Mouse (Mus musculus): ENCODE measurements around the gene Brat1. TPM values are rescaled to one million over a fixed set of nuclear protein-coding genes. Genes with fewer than 3 reads are reported as not detected.
A peak's percentile ranks its signal among the peaks of the same experiment; 100 is the strongest.

The Brat1 gene
- total RNA-seq, 2 experiments from 2014 or later = 24.8 to 27.4 TPM

DNA sequence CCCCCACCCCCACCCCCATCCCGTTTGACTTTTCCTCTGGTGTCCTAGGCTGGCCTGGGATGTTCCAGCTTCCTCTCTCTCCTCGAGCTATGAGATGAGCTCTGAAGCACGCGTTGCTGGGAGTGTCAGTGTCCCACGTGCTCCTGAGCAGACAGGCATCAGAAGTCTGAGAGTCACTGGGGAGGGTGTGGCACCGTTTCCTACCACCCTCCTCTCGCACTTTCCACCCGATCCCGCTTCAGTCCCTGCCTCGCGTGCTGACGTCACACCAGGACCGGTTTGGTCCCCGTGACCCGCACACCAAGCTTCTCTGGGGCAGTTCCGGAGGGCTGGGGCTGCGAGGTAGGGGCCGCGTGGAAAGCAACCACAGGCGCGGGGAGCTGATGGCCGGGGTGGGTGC lies 30.5 kb downstream of the Brat1 start:
- peak; percentile 45 to 62 for DNase-seq (ENCODE audit: low spot score in 2 of 2)
- intact Hi-C loops (cut with DNase I) = no loop called here

DNA sequence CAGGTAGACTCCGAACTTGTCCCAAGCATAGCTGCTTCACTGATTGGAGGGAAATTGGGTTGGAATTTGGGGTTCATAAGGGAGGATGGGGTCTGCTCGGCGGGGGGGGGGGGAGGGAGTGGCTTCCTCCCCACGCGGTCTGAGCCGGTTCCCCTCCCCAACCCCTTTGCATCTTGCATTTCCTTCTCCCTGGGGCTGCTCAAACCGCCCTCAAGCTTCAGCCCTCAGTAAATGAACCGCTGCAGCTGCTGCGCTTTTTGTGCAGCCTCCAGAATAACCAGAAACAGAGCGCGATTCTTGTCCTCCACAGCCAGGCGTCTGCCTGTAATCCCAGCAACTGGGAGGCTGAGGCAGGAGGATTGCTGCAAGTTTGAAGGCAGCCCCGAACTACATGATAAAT lies 31.4 kb downstream of the Brat1 start:
- DNase-seq (ENCODE audit: low spot score in 2 of 2) = no peak
- intact Hi-C loops (cut with DNase I) = no loop called here

DNA sequence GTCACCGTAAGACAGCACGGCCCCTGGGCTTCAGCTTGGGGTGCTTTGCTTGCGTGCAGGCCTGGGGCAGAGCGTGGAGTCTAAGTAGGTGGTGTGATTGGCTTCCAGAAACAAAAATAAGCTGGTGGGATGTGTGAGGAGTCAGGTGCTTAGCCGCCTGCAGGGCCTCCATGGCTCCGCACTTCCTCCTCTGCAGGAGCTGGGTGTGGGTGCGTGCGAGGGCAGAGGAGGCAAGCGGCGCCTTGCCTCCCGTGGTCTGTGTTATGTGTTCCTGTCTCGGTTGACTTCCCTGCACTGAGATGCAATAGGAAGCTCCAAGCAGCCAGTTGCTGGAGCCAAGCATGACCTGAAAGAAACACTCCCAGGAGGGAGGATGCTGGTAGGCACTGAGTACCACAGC lies 35.0 kb downstream of the Brat1 start:
- DNase-seq (ENCODE audit: low spot score in 2 of 2) = peak; percentile 38 to 72
- intact Hi-C loops (cut with DNase I) = no loop called here

- intact Hi-C loops (cut with DNase I) = no loop called here
- no peak for DNase-seq (ENCODE audit: low spot score in 2 of 2)
Measured at GRCm38 (mm10) chr5:140741040-140741439, 36.2 kb downstream of the Brat1 start.

DNA sequence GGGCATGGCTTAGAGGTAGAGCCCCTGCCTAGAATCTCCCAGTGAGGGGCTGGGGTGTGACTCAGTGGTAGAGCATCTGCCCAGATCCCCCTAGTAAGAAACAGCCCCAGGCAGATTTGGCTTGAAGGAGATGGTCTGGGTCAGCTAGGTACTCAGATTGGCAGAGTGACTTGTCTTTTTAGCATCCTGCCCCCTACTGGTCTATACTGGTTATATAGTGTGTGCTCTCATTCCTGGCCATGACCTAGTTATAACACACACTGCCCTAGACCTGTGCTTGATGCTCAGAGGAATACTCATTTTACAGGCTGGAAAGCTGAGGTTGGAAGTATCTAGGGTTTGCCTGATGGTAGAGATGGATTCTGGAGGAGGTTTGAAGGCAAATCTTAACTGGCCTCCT lies 37.1 kb downstream of the Brat1 start:
- intact Hi-C loops (cut with DNase I) = no loop called here
- DNase-seq (ENCODE audit: low spot score in 2 of 2) = no peak

DNA sequence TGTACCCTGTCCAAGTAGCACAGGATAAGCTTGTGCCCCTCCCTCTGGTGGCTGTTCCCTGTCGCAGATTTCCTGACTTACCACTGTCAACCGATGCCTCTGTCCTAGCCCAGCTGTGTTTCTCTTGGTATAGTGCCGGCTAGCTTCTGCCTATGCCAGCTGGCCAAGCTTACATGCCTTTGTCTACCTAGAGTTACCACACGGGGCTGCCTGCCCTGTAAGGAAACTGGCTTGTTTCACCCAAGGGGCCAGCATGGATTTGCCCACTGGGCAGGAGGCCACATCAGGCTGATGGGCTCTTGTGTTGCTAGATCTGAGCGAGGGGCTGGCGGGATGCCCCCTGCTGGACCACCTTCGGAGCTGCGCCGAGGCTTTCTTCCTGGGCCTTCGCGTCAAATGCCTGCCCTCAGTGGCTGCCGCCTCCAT lies 38.9 kb downstream of the Brat1 start:
- no peak for DNase-seq (ENCODE audit: low spot score in 2 of 2)
- intact Hi-C loops (cut with DNase I) = no loop called here

DNA sequence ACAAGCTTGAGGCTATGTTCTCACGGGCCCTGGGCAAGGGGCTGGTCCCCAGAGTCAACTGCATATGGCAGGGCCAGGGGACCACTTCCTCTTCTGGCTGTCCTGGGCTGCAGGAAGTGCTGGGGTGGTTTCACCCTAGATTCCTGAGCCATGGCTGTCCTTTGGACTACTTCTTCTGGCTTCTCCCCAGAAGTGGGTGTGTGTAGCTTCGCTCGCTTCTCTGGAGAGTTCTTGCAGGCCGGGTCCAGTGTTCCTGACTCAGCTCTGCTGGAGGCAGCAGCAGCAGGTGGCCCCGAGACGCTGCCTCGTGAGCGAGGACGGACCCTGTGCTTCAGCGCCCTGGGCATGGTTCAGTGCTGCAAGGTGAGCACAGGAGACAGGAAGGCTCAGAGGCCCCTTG lies 43.6 kb downstream of the Brat1 start:
- intact Hi-C loops (cut with DNase I) = loop anchor here (5.0 kb wide), 2 partner anchors 41 to 206 kb away; partner anchors contain the start of gene Brat1

DNA sequence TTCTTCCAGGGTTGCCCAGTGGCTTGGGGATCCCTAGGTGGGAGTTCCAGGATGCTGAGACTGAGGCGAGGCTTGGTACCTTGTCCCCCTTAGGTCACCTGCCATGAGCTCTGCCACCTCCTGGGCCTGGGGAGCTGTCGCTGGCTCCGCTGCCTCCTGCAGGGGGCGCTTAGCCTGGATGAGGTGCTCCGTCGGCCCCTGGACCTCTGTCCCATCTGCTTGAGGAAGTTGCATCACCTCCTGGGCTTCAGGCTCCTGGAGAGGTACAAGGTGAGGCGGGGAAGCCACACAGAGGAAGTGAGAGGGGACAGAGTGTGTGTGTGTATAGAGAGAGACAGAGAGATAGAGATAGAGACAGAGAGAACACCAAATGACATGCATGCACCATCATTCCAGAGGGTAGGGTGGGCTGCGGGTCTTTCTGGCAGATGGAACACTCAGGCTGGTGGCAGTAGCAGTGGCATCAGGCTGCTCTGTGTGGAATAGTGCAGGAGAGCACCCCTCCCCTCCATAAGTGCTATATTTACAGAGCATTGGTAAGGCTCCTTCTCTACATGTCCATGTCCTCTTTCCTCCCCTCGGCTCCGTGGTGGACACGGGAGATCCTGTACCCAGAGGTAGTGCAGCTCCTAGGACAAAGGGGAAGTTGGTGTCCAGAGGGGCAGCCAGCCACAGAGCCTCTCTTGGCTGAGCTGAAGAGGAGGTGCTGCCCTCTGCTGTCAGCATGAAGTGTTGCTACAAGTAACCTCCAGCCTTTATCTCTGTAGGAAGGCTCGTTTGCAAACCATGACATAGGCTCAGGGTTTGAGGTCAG lies 44.5 kb downstream of the Brat1 start:
- peak; percentile 68 to 77 for DNase-seq (ENCODE audit: low spot score in 2 of 2)

More for the DNA sequence above, 43.6 kb downstream of the Brat1 start:
- DNase-seq (ENCODE audit: low spot score in 2 of 2) = no peak

DNA sequence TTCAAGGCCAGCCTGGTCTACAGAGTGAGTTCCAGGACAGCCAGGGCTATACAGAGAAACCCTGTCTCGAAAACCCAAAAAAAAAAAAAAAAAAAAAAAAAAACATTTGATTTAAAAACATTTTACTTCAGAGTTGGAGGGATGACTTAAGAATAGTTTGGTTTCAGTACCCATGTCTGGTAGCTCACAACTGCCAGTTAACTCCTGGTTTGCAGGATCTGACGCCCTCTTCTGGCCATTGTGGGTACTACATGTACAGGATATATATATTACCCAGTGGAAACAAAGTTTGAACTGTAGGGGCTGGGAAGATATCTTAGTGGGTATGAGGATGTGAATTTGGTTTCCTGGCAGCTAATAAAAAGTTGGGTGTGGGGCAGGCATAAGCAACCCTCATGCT lies 46.1 kb downstream of the Brat1 start:
- intact Hi-C loops (cut with DNase I) = no loop called here
- peak; percentile 66 to 85 for DNase-seq (ENCODE audit: low spot score in 2 of 2)

More for the DNA sequence above, 44.5 kb downstream of the Brat1 start:
- intact Hi-C loops (cut with DNase I) = loop anchor here (5.0 kb wide), 2 partner anchors 42 to 207 kb away; partner anchors contain the start of gene Brat1

GRCm38 (mm10) chr5:140752041-140752440 lies 47.2 kb downstream of the Brat1 start:
- intact Hi-C loops (cut with DNase I) = no loop called here
- no peak for DNase-seq (ENCODE audit: low spot score in 2 of 2)

DNA sequence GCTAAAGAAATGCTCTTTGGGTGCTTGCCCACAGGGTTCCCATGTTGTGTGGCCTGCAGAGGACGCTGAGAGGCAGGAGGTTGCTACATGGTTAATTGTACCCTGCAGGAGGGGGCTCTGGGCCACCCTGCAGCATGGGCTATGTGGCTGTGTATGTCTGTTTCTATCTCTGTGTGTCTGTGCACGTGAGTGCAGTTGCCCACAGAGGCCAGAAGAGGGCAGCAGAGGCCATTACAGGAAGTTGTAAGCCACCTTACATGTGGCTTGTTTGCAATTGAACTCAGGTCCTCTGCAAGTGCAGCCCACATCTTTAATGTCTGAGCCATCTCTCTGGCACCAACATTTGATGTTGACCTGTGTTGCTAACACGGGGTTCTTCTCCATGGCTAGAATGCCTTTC lies 47.8 kb downstream of the Brat1 start:
- no peak for DNase-seq (ENCODE audit: low spot score in 2 of 2)
- intact Hi-C loops (cut with DNase I) = no loop called here

GRCm38 (mm10) chr5:140753223-140753622 lies 48.4 kb downstream of the Brat1 start:
- no peak for DNase-seq (ENCODE audit: low spot score in 2 of 2)
- intact Hi-C loops (cut with DNase I) = no loop called here

GRCm38 (mm10) chr5:140758864-140759263 lies 54.1 kb downstream of the Brat1 start:
- DNase-seq (ENCODE audit: low spot score in 2 of 2) = no peak
- intact Hi-C loops (cut with DNase I) = no loop called here

DNA sequence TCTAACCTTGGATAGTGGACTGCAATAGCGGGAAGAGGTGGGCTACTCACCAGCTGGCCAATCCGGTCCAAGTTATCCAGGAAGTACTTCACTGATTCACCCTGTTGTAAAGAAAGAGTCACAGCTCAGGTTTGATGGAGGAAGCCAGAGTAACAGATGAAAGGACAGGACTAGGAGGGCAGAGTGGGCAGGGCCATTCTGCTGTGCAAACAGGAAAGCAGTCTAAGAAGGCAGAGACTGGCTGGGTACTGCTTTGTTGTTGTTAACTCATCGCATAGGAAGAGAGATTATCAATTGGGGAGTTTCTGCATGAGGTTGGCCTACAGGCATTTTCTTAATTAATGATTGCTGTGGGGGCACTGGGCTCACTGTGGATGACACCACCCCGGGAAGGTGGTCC lies 57.7 kb downstream of the Brat1 start:
- intact Hi-C loops (cut with DNase I) = no loop called here
- DNase-seq (ENCODE audit: low spot score in 2 of 2) = no peak

GRCm38 (mm10) chr5:140764921-140765613 lies 60.3 kb downstream of the Brat1 start:
- DNase-seq (ENCODE audit: low spot score in 2 of 2) = no peak
- intact Hi-C loops (cut with DNase I) = no loop called here

DNA sequence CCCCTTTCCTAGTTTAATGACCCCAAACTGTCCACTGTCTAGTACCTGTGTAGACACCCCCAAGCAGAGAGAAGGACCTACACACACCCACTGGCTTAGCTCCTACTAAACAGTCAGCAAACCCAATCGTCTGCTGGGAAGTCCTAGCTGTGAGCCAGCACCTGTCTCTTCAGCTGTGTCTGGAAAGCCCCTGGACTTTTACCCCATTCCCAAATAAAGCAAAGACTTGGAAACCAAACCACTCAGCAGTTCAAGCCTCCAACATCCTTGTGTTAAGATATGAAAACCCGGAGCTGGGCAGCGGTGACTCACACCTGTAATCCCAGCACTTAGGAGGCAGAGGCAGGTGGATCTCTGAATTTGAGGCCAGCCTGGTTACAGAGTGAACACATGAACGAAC lies 61.8 kb downstream of the Brat1 start:
- DNase-seq (ENCODE audit: low spot score in 2 of 2) = no peak
- intact Hi-C loops (cut with DNase I) = no loop called here

DNA sequence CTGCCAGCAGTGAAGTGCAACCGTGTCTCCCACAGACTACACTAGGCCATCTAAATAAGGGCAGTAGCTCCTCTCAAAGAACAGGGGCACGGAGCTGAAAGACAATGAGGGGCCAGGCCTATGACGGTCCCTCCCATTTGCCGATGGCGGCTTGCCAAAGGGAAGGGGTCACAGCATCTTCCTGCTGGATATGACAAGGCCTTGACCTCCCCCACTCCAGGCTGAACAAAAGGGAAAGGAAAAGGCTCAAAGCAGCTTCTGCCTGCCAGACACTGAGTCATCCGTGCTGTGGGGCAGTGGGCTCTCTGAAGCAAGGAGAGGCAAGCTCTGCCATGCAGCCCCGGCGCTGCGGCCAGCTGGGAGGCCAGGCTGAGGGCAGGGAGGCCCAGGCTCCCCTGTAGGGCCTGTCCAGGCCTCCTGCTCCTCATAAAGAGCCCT lies 62.9 kb downstream of the Brat1 start:
- DNase-seq (ENCODE audit: low spot score in 2 of 2) = peak; percentile 43 to 54
- intact Hi-C loops (cut with DNase I) = no loop called here

GRCm38 (mm10) chr5:140768333-140768732 lies 63.5 kb downstream of the Brat1 start:
- peak; percentile 19 to 82 for DNase-seq (ENCODE audit: low spot score in 2 of 2)
- intact Hi-C loops (cut with DNase I) = no loop called here
